Mouse (Mus musculus): Measurements from ENCODE around the gene Ube4a. TPM values are rescaled to one million over a fixed set of nuclear protein-coding genes. Genes with fewer than 3 reads are reported as not detected.

Gene Ube4a
- polyA plus RNA-seq, 2 experiments: 7.6 to 11.6 TPM

DNA sequence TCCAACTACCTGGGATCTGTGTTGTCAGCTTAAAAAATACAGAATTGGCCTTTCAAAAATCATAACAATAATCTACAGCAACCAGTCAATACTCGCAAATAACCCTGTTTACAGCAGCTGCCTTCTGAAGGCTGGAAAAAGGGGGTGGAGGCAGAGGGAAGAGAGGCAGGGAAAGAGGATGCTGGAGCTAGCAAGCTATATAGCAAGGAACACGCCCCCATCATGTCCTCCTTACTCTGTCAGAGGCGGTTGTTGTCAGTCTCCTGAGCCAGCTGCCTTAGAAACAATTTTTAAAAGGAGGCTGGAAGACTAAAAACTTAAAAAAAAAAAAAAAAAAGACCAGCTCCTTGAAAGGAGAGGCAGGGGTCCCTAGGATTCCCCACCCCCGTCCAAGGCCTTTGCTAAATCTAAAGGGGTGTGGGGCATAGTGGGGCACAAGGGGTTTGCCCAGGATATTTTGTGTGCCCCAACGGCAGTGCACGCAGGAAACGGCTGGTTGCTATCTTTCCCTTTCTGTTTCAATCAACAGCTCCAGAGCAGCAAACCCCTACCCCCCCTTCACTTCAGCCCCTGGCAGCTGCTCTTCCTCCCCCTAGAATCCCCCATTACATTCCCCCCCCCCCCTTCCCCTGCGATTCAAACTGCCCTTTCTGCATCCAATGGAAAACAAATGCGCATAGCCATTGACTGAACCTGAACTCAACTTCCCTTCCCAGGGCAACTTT is 86.5 kb downstream of the Ube4a start:
- peak overlapping the region; percentile 99 for H3K4me2 ChIP-seq (ENCODE audit: low read depth)
- no peaks in the 10 kb centered on the region for H3K9me3 ChIP-seq (ENCODE audit: control insufficient read depth, low read length)
- no peak overlapping the region for H3K27ac ChIP-seq
- no peak for TF ChIP-seq CTCF (IDR thresholded peaks at IDR 0.05; ENCODE audit: low read depth)
- H3K4me3 ChIP-seq (ENCODE audit: insufficient read depth in 1 of 2, low read depth in 2 of 2, low read length in 2 of 2): peak overlapping the region; percentile 83 to 91
- no peak for DNase-seq (ENCODE audit: low read depth in 3 of 3, low spot score in 3 of 3)
- no peak for ATAC-seq (ENCODE audit: insufficient read depth)
- no peaks in the 10 kb centered on the region; the same call in 1 of the 2 replicates for H3K27me3 ChIP-seq (ENCODE audit: control insufficient read depth, insufficient read depth, low read length)
- peaks cover 11 to 21% of the 10 kb centered on the region in 2 experiments for H3K4me1 ChIP-seq (replicated peaks; ENCODE audit: control insufficient read depth in 2 of 2, insufficient read depth in 2 of 2, low read length in 1 of 2)
- H3K9ac ChIP-seq (replicated peaks): peak overlapping the region; percentile 20
- H3K36me3 ChIP-seq (replicated peaks; ENCODE audit: control insufficient read depth, insufficient read depth, low read depth): no peaks in the 10 kb centered on the region
- 10% methylated on average over 9 of the region's 9 CpGs for WGBS (ENCODE audit: insufficient replicate concordance)

DNA sequence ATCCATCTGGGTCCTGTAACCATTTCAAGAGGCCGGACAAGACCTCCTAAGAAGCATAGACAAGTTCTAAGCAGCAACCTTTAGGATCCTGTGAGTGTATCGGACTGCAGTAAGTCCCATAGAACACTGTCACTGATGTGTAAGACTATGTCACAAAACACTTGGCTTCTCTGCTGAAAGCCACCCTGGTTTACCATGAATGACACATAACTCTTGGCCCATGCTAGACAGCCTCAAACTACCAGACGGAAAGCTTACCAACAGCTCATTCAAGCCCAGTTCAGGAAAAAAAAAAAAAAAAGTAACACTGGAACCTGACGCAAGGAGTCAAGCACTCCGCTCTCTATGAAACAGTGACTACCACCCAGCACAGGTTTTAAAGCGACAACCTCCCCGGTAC is 87.7 kb downstream of the Ube4a start:
- no peak overlapping the region for H3K27ac ChIP-seq
- H3K36me3 ChIP-seq (replicated peaks; ENCODE audit: control insufficient read depth, insufficient read depth, low read depth): no peaks in the 10 kb centered on the region
- no peak overlapping the region for H3K4me3 ChIP-seq (ENCODE audit: insufficient read depth in 1 of 2, low read depth in 2 of 2, low read length in 2 of 2)
- WGBS (ENCODE audit: insufficient replicate concordance): 83% methylated on average over 7 of the region's 7 CpGs
- no peak overlapping the region for H3K4me2 ChIP-seq (ENCODE audit: low read depth)
- no peaks in the 10 kb centered on the region for H3K27me3 ChIP-seq (ENCODE audit: control insufficient read depth, insufficient read depth, low read length)
- DNase-seq (ENCODE audit: low read depth in 3 of 3, low spot score in 3 of 3) (no peak), ATAC-seq (ENCODE audit: insufficient read depth) (no peak)
- no peak overlapping the region for H3K9ac ChIP-seq (replicated peaks)
- TF ChIP-seq CTCF (IDR thresholded peaks at IDR 0.05; ENCODE audit: low read depth): no peak
- no peak for TF ChIP-seq EP300 (IDR thresholded peaks at IDR 0.05; ENCODE audit: low read depth)
- peaks cover 11 to 15% of the 10 kb centered on the region in 2 experiments for H3K4me1 ChIP-seq (replicated peaks; ENCODE audit: control insufficient read depth in 2 of 2, insufficient read depth in 2 of 2, low read length in 1 of 2)
- H3K9me3 ChIP-seq (ENCODE audit: control insufficient read depth, low read length): no peaks in the 10 kb centered on the region

DNA sequence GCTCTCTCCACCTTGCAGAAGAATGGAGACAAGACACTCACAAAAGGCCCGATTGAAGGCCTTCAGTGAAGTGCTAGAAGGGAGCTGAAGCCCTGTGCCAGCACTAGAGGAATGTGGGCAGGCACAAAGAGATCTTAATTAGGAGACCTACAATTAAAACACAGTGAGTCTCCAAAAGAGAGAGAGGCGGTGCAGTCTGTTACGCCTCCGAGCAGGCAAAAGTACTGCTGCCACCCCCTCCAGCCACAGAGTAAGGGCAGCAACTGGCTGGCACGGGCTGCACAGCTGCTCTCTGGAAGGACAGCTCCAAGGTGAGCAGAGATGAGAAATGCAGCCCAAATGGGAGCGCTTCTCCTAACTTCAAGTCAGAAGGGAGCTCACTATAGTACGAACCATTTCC is 89.9 kb downstream of the Ube4a start:
- Histone ChIP-seq H3K27me3 (ENCODE audit: control insufficient read depth, insufficient read depth, low read length) (no peaks in the 10 kb centered on the region), H3K27ac (no peak overlapping the region), H3K4me2 (ENCODE audit: low read depth) (no peak overlapping the region), H3K9me3 (ENCODE audit: control insufficient read depth, low read length) (no peaks in the 10 kb centered on the region), H3K36me3 (replicated peaks; ENCODE audit: control insufficient read depth, insufficient read depth, low read depth) (no peaks in the 10 kb centered on the region), H3K9ac (replicated peaks) (no peak overlapping the region), H3K4me1 (replicated peaks; ENCODE audit: control insufficient read depth in 2 of 2, insufficient read depth in 2 of 2, low read length in 1 of 2) (peaks cover 11 to 15% of the 10 kb centered on the region in 2 experiments), H3K4me3 (ENCODE audit: insufficient read depth in 1 of 2, low read depth in 2 of 2, low read length in 2 of 2) (no peak overlapping the region)
- WGBS (ENCODE audit: insufficient replicate concordance): 78% methylated on average over 7 of the region's 7 CpGs
- no peak for TF ChIP-seq EP300 (IDR thresholded peaks at IDR 0.05; ENCODE audit: low read depth)
- TF ChIP-seq CTCF (IDR thresholded peaks at IDR 0.05; ENCODE audit: low read depth): no peak
- DNase-seq (ENCODE audit: low read depth in 3 of 3, low spot score in 3 of 3) (no peak), ATAC-seq (ENCODE audit: insufficient read depth) (no peak)

DNA sequence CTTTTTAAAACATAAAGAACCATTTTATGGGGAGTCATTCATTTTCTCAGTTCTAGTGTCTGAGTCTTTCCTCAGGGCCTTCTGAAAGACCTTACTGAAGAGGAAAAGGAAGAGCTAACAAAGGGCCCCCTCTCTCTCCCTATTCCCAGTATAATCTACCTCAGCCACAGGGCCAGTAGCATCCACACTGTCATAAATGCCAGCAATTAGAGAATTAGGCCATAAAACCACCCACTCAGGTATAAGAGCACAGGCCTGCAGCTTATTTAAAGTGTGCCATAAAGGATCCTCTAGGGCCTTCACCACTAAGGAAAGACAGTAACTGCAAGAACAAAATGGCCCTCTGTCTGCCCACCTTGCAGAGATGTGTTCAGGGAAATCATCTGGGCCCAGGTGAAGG is 91.2 kb downstream of the Ube4a start:
- ATAC-seq (ENCODE audit: insufficient read depth): no peak
- no peak for DNase-seq (ENCODE audit: low read depth in 3 of 3, low spot score in 3 of 3)
- H3K27me3 ChIP-seq (ENCODE audit: control insufficient read depth, insufficient read depth, low read length): no peaks in the 10 kb centered on the region
- no peak for TF ChIP-seq EP300 (IDR thresholded peaks at IDR 0.05; ENCODE audit: low read depth)
- no peak for TF ChIP-seq CTCF (IDR thresholded peaks at IDR 0.05; ENCODE audit: low read depth)
- peaks cover 3 to 4% of the 10 kb centered on the region in 2 experiments for H3K4me1 ChIP-seq (replicated peaks; ENCODE audit: control insufficient read depth in 2 of 2, insufficient read depth in 2 of 2, low read length in 1 of 2)
- no peak overlapping the region for H3K9ac ChIP-seq (replicated peaks)
- H3K4me3 ChIP-seq (ENCODE audit: insufficient read depth in 1 of 2, low read depth in 2 of 2, low read length in 2 of 2): no peak overlapping the region
- no peaks in the 10 kb centered on the region for H3K9me3 ChIP-seq (ENCODE audit: control insufficient read depth, low read length)
- no peaks in the 10 kb centered on the region for H3K36me3 ChIP-seq (replicated peaks; ENCODE audit: control insufficient read depth, insufficient read depth, low read depth)
- H3K4me2 ChIP-seq (ENCODE audit: low read depth): no peak overlapping the region
- no peak overlapping the region for H3K27ac ChIP-seq

DNA sequence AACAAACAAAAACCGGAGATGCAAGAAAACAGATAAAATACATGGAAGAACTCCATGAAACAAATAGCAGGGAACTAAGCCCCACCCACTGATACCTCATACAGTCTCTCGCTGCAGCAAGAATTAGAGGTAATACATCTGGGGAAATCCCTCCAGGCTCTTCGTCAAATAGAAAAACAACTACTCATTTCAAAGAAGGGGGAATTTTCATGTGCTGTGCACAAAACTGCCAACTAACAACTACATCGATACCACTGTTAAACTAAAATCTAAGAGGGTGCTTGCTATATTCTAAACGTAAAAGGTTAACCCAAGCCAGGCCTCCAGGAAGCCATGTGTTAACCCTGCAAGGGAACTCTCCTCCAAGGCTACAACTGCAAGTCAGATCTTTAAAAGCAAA is 91.7 kb downstream of the Ube4a start:
- Histone ChIP-seq H3K4me3 (ENCODE audit: insufficient read depth in 1 of 2, low read depth in 2 of 2, low read length in 2 of 2) (no peak overlapping the region), H3K9me3 (ENCODE audit: control insufficient read depth, low read length) (no peaks in the 10 kb centered on the region), H3K4me2 (ENCODE audit: low read depth) (no peak overlapping the region), H3K9ac (replicated peaks) (no peak overlapping the region), H3K27me3 (ENCODE audit: control insufficient read depth, insufficient read depth, low read length) (no peaks in the 10 kb centered on the region), H3K27ac (no peak overlapping the region), H3K4me1 (replicated peaks; ENCODE audit: control insufficient read depth in 2 of 2, insufficient read depth in 2 of 2, low read length in 1 of 2) (peaks cover under 1 to 1% of the 10 kb centered on the region in 2 experiments; a peak in 3 of 4 replicates), H3K36me3 (replicated peaks; ENCODE audit: control insufficient read depth, insufficient read depth, low read depth) (no peaks in the 10 kb centered on the region)
- DNase-seq (ENCODE audit: low read depth in 3 of 3, low spot score in 3 of 3): no peak
- no peak for ATAC-seq (ENCODE audit: insufficient read depth)
- TF ChIP-seq CTCF (IDR thresholded peaks at IDR 0.05; ENCODE audit: low read depth) (no peak), EP300 (IDR thresholded peaks at IDR 0.05; ENCODE audit: low read depth) (no peak)
- 65% methylated on average over 5 of the region's 5 CpGs for WGBS (ENCODE audit: insufficient replicate concordance)

Other genes with a start within 250 kb of the Ube4a start
- 2.6 and 2.7 TPM in 2 replicates for gene Phldb1, start 230.4 kb downstream of the Ube4a start, polyA plus RNA-seq (2012; rRNA removed)
- gene Phldb1, start 230.4 kb downstream of the Ube4a start, polyA plus RNA-seq (2014; fragmentation: Nextera tagmentation; extraction: Ambion mirVana): 1.6 and 2.3 TPM in 2 replicates
- gene Arcn1, start 197.8 kb downstream of the Ube4a start, polyA plus RNA-seq (2012; rRNA removed): 26.6 and 33.5 TPM in 2 replicates
- 84.1 and 88.5 TPM in 2 replicates for gene Arcn1, start 197.8 kb downstream of the Ube4a start, polyA plus RNA-seq (2014; fragmentation: Nextera tagmentation; extraction: Ambion mirVana)
- 8.8 and 11.3 TPM in 2 replicates for gene Ift46, start 197.7 kb downstream of the Ube4a start, polyA plus RNA-seq (2012; rRNA removed)
- 16.0 and 17.3 TPM in 2 replicates for gene Ift46, start 197.7 kb downstream of the Ube4a start, polyA plus RNA-seq (2014; fragmentation: Nextera tagmentation; extraction: Ambion mirVana)
- 3.6 and 4.9 TPM in 2 replicates for gene Tmem25, start 166.3 kb downstream of the Ube4a start, polyA plus RNA-seq (2012; rRNA removed)
- 1.3 and 1.9 TPM in 2 replicates for gene Tmem25, start 166.3 kb downstream of the Ube4a start, polyA plus RNA-seq (2014; fragmentation: Nextera tagmentation; extraction: Ambion mirVana)
- 40.4 and 43.5 TPM in 2 replicates for gene Ttc36, start 162.5 kb downstream of the Ube4a start, polyA plus RNA-seq (2012; rRNA removed)
- 72.0 and 77.4 TPM in 2 replicates for gene Ttc36, start 162.5 kb downstream of the Ube4a start, polyA plus RNA-seq (2014; fragmentation: Nextera tagmentation; extraction: Ambion mirVana)
- gene Kmt2a, start 84.3 kb downstream of the Ube4a start, polyA plus RNA-seq (2012; rRNA removed): 2.3 and 3.0 TPM in 2 replicates
- gene Kmt2a, start 84.3 kb downstream of the Ube4a start, polyA plus RNA-seq (2014; fragmentation: Nextera tagmentation; extraction: Ambion mirVana): 2.3 TPM in 2 replicates
- 261 and 418 TPM in 2 replicates for gene Atp5l, start 44.9 kb downstream of the Ube4a start, polyA plus RNA-seq (2012; rRNA removed)
- gene Atp5l, start 44.9 kb downstream of the Ube4a start, polyA plus RNA-seq (2014; fragmentation: Nextera tagmentation; extraction: Ambion mirVana): 577 and 630 TPM in 2 replicates
- 0.09 and 0.26 TPM in 2 replicates for gene Cd3g, start 14.8 kb upstream of the Ube4a start, polyA plus RNA-seq (2012; rRNA removed)
- 0.25 and 0.51 TPM in 2 replicates for gene Cd3g, start 14.8 kb upstream of the Ube4a start, polyA plus RNA-seq (2014; fragmentation: Nextera tagmentation; extraction: Ambion mirVana)
- gene Cd3d, start 16.2 kb upstream of the Ube4a start, polyA plus RNA-seq (2012; rRNA removed): 0.02 TPM in 1 of 2 replicates, not detected in the other
- 0.32 TPM in 1 of 2 replicates, not detected in the other for gene Cd3d, start 16.2 kb upstream of the Ube4a start, polyA plus RNA-seq (2014; fragmentation: Nextera tagmentation; extraction: Ambion mirVana)
- gene Cd3e, start 44.0 kb upstream of the Ube4a start, polyA plus RNA-seq (2012; rRNA removed): not detected in 2 replicates
- not detected in 2 replicates for gene Cd3e, start 44.0 kb upstream of the Ube4a start, polyA plus RNA-seq (2014; fragmentation: Nextera tagmentation; extraction: Ambion mirVana)
- gene Mpzl2, start 74.2 kb upstream of the Ube4a start, polyA plus RNA-seq (2012; rRNA removed): 4.4 and 4.9 TPM in 2 replicates
- 3.1 and 4.7 TPM in 2 replicates for gene Mpzl2, start 74.2 kb upstream of the Ube4a start, polyA plus RNA-seq (2014; fragmentation: Nextera tagmentation; extraction: Ambion mirVana)
- 0.33 and 0.44 TPM in 2 replicates for gene Mpzl3, start 89.6 kb upstream of the Ube4a start, polyA plus RNA-seq (2012; rRNA removed)
- gene Mpzl3, start 89.6 kb upstream of the Ube4a start, polyA plus RNA-seq (2014; fragmentation: Nextera tagmentation; extraction: Ambion mirVana): 0.51 and 1.0 TPM in 2 replicates
- gene Jaml, start 113.6 kb upstream of the Ube4a start, polyA plus RNA-seq (2012; rRNA removed): 0.03 and 0.09 TPM in 2 replicates
- gene Jaml, start 113.6 kb upstream of the Ube4a start, polyA plus RNA-seq (2014; fragmentation: Nextera tagmentation; extraction: Ambion mirVana): 0.21 and 0.25 TPM in 2 replicates
- 0.13 and 0.15 TPM in 2 replicates for gene Scn2b, start 152.2 kb upstream of the Ube4a start, polyA plus RNA-seq (2012; rRNA removed)
- gene Scn2b, start 152.2 kb upstream of the Ube4a start, polyA plus RNA-seq (2014; fragmentation: Nextera tagmentation; extraction: Ambion mirVana): 0.08 and 0.10 TPM in 2 replicates
- 0.03 and 0.06 TPM in 2 replicates for gene Scn4b, start 172.8 kb upstream of the Ube4a start, polyA plus RNA-seq (2012; rRNA removed)
- gene Scn4b, start 172.8 kb upstream of the Ube4a start, polyA plus RNA-seq (2014; fragmentation: Nextera tagmentation; extraction: Ambion mirVana): 0.01 TPM in 1 of 2 replicates, not detected in the other
- gene BC049352, start 216.4 kb upstream of the Ube4a start, polyA plus RNA-seq (2012; rRNA removed): 0.04 TPM in 1 of 2 replicates, not detected in the other
- 0.11 TPM in 1 of 2 replicates, not detected in the other for gene BC049352, start 216.4 kb upstream of the Ube4a start, polyA plus RNA-seq (2014; fragmentation: Nextera tagmentation; extraction: Ambion mirVana)
- gene Tmprss4, start 238.5 kb upstream of the Ube4a start, polyA plus RNA-seq (2012; rRNA removed): 0.06 and 0.12 TPM in 2 replicates
- 0.05 TPM in 1 of 2 replicates, not detected in the other for gene Tmprss4, start 238.5 kb upstream of the Ube4a start, polyA plus RNA-seq (2014; fragmentation: Nextera tagmentation; extraction: Ambion mirVana)

All from liver, embryonic 14.5 days (tissue).